Mouse (Mus musculus) frontal cortex, adult 2 months (tissue): ENCODE measurements around the gene Gm21905. TPM values are rescaled to one million over a fixed set of nuclear protein-coding genes. Genes with fewer than 3 reads are reported as not detected.

Experiments used
- polyA plus RNA-seq: library from polyadenylated mRNA; depleted of rRNA; stranded (reverse); fragments of >200 nt; gene quantifications from 2 replicates; pipeline ENCODE4 v1.2.3, GENCODE M21; 2012; rRNA removed

Gene Gm21905
- polyA plus RNA-seq, 1 experiment: not detected

Other genes starting within 250 kb of the Gm21905 start
- gene Atp8a1, start 99.0 kb downstream of the Gm21905 start, polyA plus RNA-seq: 56.3 and 66.2 TPM in 2 replicates
- gene Gm5108, start 4.8 kb downstream of the Gm21905 start, polyA plus RNA-seq: not detected in 2 replicates
- not detected in 2 replicates for gene Grxcr1, start 85.4 kb upstream of the Gm21905 start, polyA plus RNA-seq